Mouse (Mus musculus): Measurements from ENCODE around the gene Olfr52. TPM values are rescaled to one million over a fixed set of nuclear protein-coding genes. Genes with fewer than 3 reads are reported as not detected.
"Not testable (repeated sequence)": the region's sequence is repeated elsewhere in the genome, so short reads cannot be mapped to it uniquely, and the experiment has no call there.

The Olfr52 gene
- not detected in 2 replicates for polyA plus RNA-seq (2015; fragmentation: Nextera tagmentation; extraction: Ambion mirVana)

DNA sequence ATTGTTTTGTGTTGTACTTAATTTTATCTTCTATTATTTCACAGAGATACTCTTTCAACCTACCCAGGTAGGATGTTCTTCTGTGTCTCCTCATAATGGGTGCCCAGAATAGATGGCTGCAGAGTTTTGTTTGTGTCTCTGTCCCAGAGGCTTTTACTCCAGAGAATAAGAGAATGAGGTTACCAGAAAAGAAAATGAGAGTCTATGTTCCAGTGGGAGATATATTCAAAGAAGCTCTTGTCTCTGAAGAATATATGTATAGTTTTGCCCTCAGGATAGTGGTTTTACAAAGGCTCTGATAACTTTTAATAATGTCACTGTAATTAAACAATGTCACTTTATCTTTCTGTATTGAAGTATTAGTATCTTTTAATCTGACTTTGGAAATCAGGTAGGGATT is at the start of gene Olfr52:
Gene Olfr52 (minus strand): TSS at position 101 of the 400 bp plus-strand sequence.
- Histone ChIP-seq H3K27me3 (no peaks in the 10 kb centered on the region), H3K4me3 (no peak within 1 kb of the TSS), H3K9me3 (no peaks in the 10 kb centered on the region), H3K4me1 (no peaks in the 10 kb centered on the region), H3K9ac (no peak within 1 kb of the TSS), H3K36me3 (no peaks in the 10 kb centered on the region), H3K27ac (no peak within 1 kb of the TSS), H3K4me2 (no peak within 1 kb of the TSS)
- ATAC-seq (ENCODE audit: insufficient number of reproducible peaks, low FRiP score, low TSS enrichment, low read depth) = no peak

DNA sequence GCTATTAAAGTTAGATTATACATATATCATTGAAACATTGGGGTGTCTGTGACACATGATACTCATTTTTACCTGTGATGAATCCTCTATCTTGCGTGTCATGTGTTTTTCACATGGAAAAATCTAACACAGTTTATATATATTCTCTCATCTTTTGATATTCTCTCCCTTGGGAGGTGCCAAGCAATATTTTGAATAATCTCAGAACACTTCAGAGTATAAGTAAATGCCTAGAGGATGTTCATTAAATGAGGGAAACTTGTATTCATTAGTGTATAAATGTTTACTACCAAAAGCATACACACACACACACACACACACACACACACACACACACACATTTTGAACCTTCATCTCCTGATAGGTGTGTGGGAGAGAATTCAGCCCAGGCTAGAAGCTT is 45.8 kb upstream of the Olfr52 start, which contains the start of gene Olfr1047:
Gene Olfr1047 (minus strand): TSS at position 101 of the 400 bp plus-strand sequence.
- no peak within 1 kb of the TSS for H3K9ac ChIP-seq
- no peaks in the 10 kb centered on the region for H3K36me3 ChIP-seq
- no peak within 1 kb of the TSS for H3K4me3 ChIP-seq
- H3K4me2 ChIP-seq = no peak within 1 kb of the TSS
- ATAC-seq (ENCODE audit: insufficient number of reproducible peaks, low FRiP score, low TSS enrichment, low read depth) = no peak
- 90% methylated on average over 1 of the region's 1 CpGs for WGBS
- no peaks in the 10 kb centered on the region for H3K4me1 ChIP-seq
- no peaks in the 10 kb centered on the region for H3K27me3 ChIP-seq
- no peaks in the 10 kb centered on the region for H3K9me3 ChIP-seq
- H3K27ac ChIP-seq = no peak within 1 kb of the TSS

- H3K4me1 ChIP-seq = no peaks in the 10 kb centered on the region
- WGBS = 57% methylated on average over 2 of the region's 2 CpGs
- H3K27ac ChIP-seq = no peak within 1 kb of the TSS
- no peaks in the 10 kb centered on the region for H3K36me3 ChIP-seq
- no peak within 1 kb of the TSS for H3K9ac ChIP-seq
- no peaks in the 10 kb centered on the region for H3K9me3 ChIP-seq
- no peak for ATAC-seq (ENCODE audit: insufficient number of reproducible peaks, low FRiP score, low TSS enrichment, low read depth)
- H3K27me3 ChIP-seq = no peaks in the 10 kb centered on the region
- H3K4me3 ChIP-seq = no peak within 1 kb of the TSS
- H3K4me2 ChIP-seq = no peak within 1 kb of the TSS
These were observed 33.7 kb upstream of the Olfr52 start, which contains the start of gene Olfr1046 for GRCm38 (mm10) chr2:86219214-86219613. Gene Olfr1046, minus strand, starts transcription at chr2:86219314.

- Histone ChIP-seq H3K9ac (no peak within 1 kb of the TSS), H3K36me3 (no peaks in the 10 kb centered on the region), H3K4me2 (no peak within 1 kb of the TSS), H3K27me3 (no peaks in the 10 kb centered on the region), H3K9me3 (no peaks in the 10 kb centered on the region), H3K27ac (no peak within 1 kb of the TSS), H3K4me1 (no peaks in the 10 kb centered on the region), H3K4me3 (no peak within 1 kb of the TSS)
- no peak for ATAC-seq (ENCODE audit: insufficient number of reproducible peaks, low FRiP score, low TSS enrichment, low read depth)
These were observed 17.4 kb upstream of the Olfr52 start, which contains the start of gene Olfr1045 for GRCm38 (mm10) chr2:86202909-86203308. Gene Olfr1045, minus strand, starts transcription at chr2:86203009.

GRCm38 (mm10) chr2:86195863-86196262 is 10.4 kb upstream of the Olfr52 start:
- WGBS = 22% methylated on average over 1 of the region's 1 CpGs
- no peak for ATAC-seq (ENCODE audit: insufficient number of reproducible peaks, low FRiP score, low TSS enrichment, low read depth)

DNA sequence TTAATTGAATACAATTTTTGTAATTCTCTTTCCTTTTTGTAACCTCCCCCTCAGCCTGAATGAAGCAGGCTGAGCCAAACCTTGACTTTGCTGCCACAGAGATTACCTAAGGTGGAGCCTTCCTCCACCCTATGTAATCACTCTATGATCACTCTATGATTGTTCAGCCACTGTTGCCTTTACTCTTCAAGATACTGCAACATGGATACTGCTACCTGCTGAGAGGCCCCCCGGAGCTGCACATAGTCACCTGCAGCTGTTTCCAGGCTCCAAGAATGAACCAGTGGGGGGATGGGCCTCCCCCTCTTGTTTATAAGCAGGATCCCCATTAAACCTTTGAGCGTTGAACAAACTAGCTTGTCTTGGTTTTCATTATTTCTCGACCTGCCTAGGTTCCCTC is 5.5 kb downstream of the Olfr52 start:
- H3K9me3 ChIP-seq = no peaks in the 10 kb centered on the region
- no peaks in the 10 kb centered on the region for H3K36me3 ChIP-seq
- no peak overlapping the region for H3K27ac ChIP-seq
- no peak overlapping the region for H3K9ac ChIP-seq
- H3K4me1 ChIP-seq = no peaks in the 10 kb centered on the region
- 68% methylated on average over 3 of the region's 3 CpGs for WGBS
- ATAC-seq (ENCODE audit: insufficient number of reproducible peaks, low FRiP score, low TSS enrichment, low read depth) = no peak
- no peaks in the 10 kb centered on the region for H3K27me3 ChIP-seq
- no peak overlapping the region for H3K4me2 ChIP-seq
- no peak overlapping the region for H3K4me3 ChIP-seq

More at GRCm38 (mm10) chr2:86195863-86196262, 10.4 kb upstream of the Olfr52 start:
- Histone ChIP-seq H3K36me3 (no peaks in the 10 kb centered on the region), H3K4me2 (no peak overlapping the region), H3K27me3 (no peaks in the 10 kb centered on the region), H3K9me3 (no peaks in the 10 kb centered on the region), H3K27ac (no peak overlapping the region), H3K4me3 (no peak overlapping the region), H3K9ac (no peak overlapping the region), H3K4me1 (no peaks in the 10 kb centered on the region)

GRCm38 (mm10) chr2:86177720-86178119 is 7.8 kb downstream of the Olfr52 start, which contains the start of gene Olfr1044:
Gene Olfr1044, minus strand, starts transcription at chr2:86177820.
- Histone ChIP-seq H3K9ac (no peak within 1 kb of the TSS), H3K36me3 (no peaks in the 10 kb centered on the region), H3K9me3 (no peaks in the 10 kb centered on the region), H3K4me1 (no peaks in the 10 kb centered on the region), H3K27ac (no peak within 1 kb of the TSS), H3K4me2 (no peak within 1 kb of the TSS), H3K27me3 (no peaks in the 10 kb centered on the region), H3K4me3 (no peak within 1 kb of the TSS)
- ATAC-seq (ENCODE audit: insufficient number of reproducible peaks, low FRiP score, low TSS enrichment, low read depth) = no peak

DNA sequence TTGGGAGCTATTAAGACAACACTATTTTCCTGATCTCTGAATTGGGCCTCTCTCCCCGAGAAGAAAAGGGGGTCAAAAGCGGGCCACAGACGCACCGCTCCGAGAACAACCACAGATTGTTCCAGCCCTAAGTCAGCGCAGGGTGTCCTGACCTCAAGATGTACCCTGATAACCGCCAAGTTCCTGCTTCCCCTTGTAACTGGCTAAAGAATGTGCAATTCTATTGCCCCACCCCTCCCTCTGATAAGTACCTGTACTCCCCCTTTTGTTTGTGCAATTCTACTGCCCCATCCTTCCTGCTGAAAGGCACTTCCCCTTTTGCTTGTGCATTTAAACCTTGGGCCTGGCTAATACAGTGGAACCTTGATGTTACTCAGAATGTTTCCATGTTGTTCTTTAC is 10.1 kb downstream of the Olfr52 start:
- H3K36me3 ChIP-seq; H3K27me3 ChIP-seq; H3K9ac ChIP-seq; H3K4me1 ChIP-seq; H3K4me3 ChIP-seq; H3K9me3 ChIP-seq; H3K27ac ChIP-seq; H3K4me2 ChIP-seq; ATAC-seq (ENCODE audit: insufficient number of reproducible peaks, low FRiP score, low TSS enrichment, low read depth): not testable (repeated sequence)
- WGBS = 84% methylated on average over 7 of the region's 7 CpGs

DNA sequence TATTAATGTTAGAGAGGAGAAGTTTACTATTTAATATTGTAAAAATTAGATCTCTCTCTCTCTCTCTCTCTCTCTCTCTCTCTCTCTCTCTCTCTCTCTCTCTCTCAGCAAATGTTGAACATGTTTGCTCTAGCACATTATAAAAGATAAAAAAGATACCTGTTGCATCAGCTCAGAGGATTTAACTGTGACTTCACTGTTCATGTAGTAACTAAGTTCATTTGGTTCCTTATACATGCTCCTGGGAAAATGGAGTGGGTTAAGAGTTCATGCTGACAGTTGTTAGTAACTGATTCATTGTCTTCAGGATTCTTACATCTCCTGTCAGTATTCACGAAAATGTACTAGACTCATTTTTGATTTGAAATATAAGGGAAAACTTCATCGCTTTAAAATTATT is 18.1 kb downstream of the Olfr52 start, which contains the start of gene Olfr1043:
Gene Olfr1043 (minus strand): TSS at position 101 of the 400 bp plus-strand sequence.
- no peak within 1 kb of the TSS for H3K9ac ChIP-seq
- whole genome bisulfite sequencing = 86% methylated on average over 2 of the region's 2 CpGs
- no peak within 1 kb of the TSS for H3K4me3 ChIP-seq
- no peak for ATAC-seq (ENCODE audit: insufficient number of reproducible peaks, low FRiP score, low TSS enrichment, low read depth)
- H3K27me3 ChIP-seq = no peaks in the 10 kb centered on the region
- H3K27ac ChIP-seq = no peak within 1 kb of the TSS
- H3K9me3 ChIP-seq = no peaks in the 10 kb centered on the region
- no peaks in the 10 kb centered on the region for H3K4me1 ChIP-seq
- no peaks in the 10 kb centered on the region for H3K36me3 ChIP-seq
- no peak within 1 kb of the TSS for H3K4me2 ChIP-seq

GRCm38 (mm10) chr2:86161738-86162137 is 23.7 kb downstream of the Olfr52 start, which contains the start of gene Olfr1042:
Gene Olfr1042, minus strand, starts transcription at chr2:86161838.
- WGBS = 93% methylated on average over 2 of the region's 2 CpGs
- ATAC-seq (ENCODE audit: insufficient number of reproducible peaks, low FRiP score, low TSS enrichment, low read depth) = no peak
- Histone ChIP-seq H3K27me3 (no peaks in the 10 kb centered on the region), H3K36me3 (no peaks in the 10 kb centered on the region), H3K27ac (no peak within 1 kb of the TSS), H3K4me3 (no peak within 1 kb of the TSS), H3K9me3 (no peaks in the 10 kb centered on the region), H3K9ac (no peak within 1 kb of the TSS), H3K4me2 (no peak within 1 kb of the TSS), H3K4me1 (no peaks in the 10 kb centered on the region)

- no peak within 1 kb of the TSS for H3K9ac ChIP-seq
- H3K27me3 ChIP-seq = no peaks in the 10 kb centered on the region
- no peak within 1 kb of the TSS for H3K4me3 ChIP-seq
- 91% methylated on average over 1 of the region's 1 CpGs for WGBS
- no peaks in the 10 kb centered on the region for H3K9me3 ChIP-seq
- H3K4me1 ChIP-seq = no peaks in the 10 kb centered on the region
- no peak for ATAC-seq (ENCODE audit: insufficient number of reproducible peaks, low FRiP score, low TSS enrichment, low read depth)
- no peak within 1 kb of the TSS for H3K27ac ChIP-seq
- no peak within 1 kb of the TSS for H3K4me2 ChIP-seq
- no peaks in the 10 kb centered on the region for H3K36me3 ChIP-seq
These were observed 38.9 kb downstream of the Olfr52 start, which contains the start of gene Olfr1040 for GRCm38 (mm10) chr2:86146632-86147031. Gene Olfr1040, minus strand, starts transcription at chr2:86146732.

DNA sequence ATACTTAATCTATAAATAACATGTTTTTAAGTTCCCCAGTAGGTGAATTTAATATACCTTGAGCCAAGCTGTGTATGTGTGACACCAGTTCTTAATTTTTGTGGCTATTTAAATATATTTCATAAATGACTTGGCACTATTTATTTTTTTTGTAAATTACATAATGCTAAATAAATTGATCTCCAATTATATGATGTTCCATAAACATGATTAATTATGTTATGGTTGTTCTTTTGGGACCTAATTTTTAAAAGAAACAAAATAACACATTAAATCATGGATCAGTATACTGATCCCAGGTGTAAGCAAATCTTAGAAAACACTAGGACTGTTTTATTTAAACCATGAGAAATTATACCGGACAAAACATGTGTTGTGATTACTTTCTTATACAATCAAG is 49.7 kb downstream of the Olfr52 start, which contains the start of gene Olfr1039:
Gene Olfr1039 (minus strand): TSS at position 101 of the 400 bp plus-strand sequence.
- H3K4me1 ChIP-seq = no peaks in the 10 kb centered on the region
- H3K36me3 ChIP-seq = no peaks in the 10 kb centered on the region
- no peak within 1 kb of the TSS for H3K4me3 ChIP-seq
- H3K9ac ChIP-seq = no peak within 1 kb of the TSS
- no peaks in the 10 kb centered on the region for H3K9me3 ChIP-seq
- H3K27ac ChIP-seq = no peak within 1 kb of the TSS
- WGBS = 86% methylated on average over 1 of the region's 1 CpGs
- no peaks in the 10 kb centered on the region for H3K27me3 ChIP-seq
- no peak for ATAC-seq (ENCODE audit: insufficient number of reproducible peaks, low FRiP score, low TSS enrichment, low read depth)
- H3K4me2 ChIP-seq = no peak within 1 kb of the TSS

All from limb, embryonic 15.5 days (tissue).